Mouse (Mus musculus): Measurements from ENCODE around the gene Tspan5.

The Tspan5 gene

GRCm38 (mm10) chr3:138813139-138813810, 71.3 kb downstream of the Tspan5 start:
- DNase-seq = no peak

- DNase-seq = no peak
These were observed 72.5 kb downstream of the Tspan5 start for GRCm38 (mm10) chr3:138814457-138814856.

GRCm38 (mm10) chr3:138815127-138815837, 73.3 kb downstream of the Tspan5 start:
- DNase-seq = peak; percentile 87

- DNase-seq = no peak
These were observed 75.1 kb downstream of the Tspan5 start for GRCm38 (mm10) chr3:138816888-138817656.

- peak; percentile 74 for DNase-seq
These were observed 77.9 kb downstream of the Tspan5 start for GRCm38 (mm10) chr3:138819862-138820261.

DNA sequence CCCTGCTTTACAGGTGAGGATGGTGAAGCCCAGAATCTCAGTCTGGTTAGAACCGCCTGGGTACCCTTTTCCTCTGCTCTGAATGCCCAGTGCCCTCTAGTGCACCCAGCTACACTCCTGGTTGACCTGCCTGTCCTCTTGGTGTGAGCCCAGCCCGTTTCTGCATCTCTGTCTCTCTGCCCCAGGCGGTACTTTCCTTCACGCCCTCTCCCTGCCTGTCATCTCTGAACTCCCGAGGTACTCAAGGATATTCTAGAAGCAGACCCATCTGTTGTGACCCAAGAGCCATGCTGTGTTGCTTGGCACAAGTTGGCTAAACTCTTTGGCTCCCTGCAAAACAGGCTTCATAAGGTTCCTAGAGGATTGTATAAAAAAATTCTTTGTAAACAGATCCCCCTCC, 78.3 kb downstream of the Tspan5 start:
- peak; percentile 91 for DNase-seq

DNA sequence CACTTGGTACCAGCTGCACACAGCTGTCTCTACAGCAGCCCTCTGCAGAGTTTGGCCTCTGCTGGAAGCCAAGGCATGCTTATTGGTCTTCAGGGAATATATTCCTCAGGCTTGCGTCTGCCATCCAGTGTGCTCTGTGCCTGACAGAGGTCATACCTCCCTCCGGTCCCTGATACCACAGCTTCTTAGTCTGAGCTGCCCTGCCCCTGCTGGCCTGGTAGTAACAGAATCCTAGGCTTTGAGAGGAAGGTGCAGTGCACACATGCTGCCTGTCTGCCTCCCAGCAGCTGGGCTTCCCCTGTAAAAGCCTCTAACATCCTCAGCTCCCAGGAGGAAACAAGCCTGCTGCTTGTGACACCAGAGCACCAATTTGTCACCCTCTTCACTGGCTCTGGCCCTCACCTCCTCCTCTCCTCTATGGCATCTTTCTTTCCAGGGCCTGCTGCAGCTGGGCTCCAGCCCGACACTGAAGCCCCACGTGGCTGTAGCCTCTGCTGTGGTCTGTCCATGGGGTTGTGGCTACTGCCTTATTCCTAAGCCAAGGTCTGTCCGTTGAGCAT, 80.0 kb downstream of the Tspan5 start:
- DNase-seq = no peak

GRCm38 (mm10) chr3:138823857-138824256, 81.9 kb downstream of the Tspan5 start:
- DNase-seq = no peak

GRCm38 (mm10) chr3:138825296-138825695, 83.3 kb downstream of the Tspan5 start:
- peak; percentile 74 for DNase-seq

DNA sequence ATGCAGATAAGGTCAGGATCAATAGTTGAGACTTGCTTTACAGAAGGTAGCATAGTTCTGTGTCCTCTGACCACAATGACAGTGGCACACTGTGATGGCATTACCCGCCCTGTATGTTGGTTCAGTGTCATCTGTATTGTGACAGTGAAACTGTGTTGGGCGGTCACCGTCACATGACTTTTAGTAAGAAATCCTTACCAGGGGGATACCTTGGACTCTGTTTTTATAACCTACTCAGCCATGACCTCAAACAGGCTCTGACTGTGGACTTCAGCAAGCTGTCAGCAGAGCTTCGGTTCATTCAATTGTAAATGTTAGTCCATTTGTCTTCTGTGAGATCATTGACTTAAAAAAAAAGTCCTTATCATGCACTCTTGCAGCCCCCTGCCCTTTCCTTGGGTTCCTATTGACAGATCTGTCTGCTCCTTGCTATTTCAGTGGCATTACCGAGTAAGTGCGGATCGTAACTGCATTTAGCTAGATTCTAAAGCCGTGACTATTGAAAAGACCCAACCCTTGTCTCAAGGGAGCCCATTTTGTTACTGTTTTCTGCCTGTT, 84.3 kb downstream of the Tspan5 start:
- no peak for DNase-seq

GRCm38 (mm10) chr3:138832827-138833517, 91.0 kb downstream of the Tspan5 start:
- DNase-seq = peak; percentile 75

DNA sequence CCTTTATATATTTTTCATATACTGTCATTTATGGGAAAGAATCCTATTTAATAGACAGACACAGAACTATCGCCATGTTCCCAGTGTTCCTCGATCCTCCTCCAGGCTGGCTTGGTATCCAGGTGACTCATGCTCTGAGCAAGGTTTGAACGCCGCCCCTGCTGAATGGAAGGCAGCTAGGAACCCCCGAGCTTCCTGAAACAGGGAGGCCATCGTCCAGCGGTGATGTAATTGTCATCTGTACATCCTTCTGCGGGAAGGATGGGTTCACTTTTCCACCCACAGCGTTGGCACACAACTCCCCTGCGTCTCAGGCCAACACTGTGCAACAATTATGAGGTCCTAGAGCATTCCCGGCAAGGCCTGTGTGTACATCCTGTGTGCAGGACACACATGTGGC, 92.2 kb downstream of the Tspan5 start:
- no peak for DNase-seq

GRCm38 (mm10) chr3:138836937-138837336, 94.9 kb downstream of the Tspan5 start:
- no peak for DNase-seq

DNA sequence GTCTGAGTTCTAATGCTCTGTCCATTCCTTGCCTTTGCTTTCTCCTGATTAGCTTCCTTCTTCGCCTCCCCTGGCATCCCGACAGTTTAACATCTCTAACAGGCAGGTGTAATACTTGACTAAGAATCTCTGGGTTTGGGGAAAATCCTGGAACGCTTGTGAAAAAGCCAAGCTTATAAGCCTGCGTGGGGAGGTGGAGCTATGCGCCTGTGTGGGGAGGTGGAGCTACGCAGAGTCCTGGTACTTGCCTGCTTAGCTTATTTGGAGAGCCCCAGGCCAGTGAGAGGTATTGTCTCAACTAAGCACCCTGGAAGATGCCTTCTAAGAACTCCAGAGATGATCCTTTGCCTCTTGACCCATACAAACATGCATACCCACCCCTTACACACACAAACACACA, 95.7 kb downstream of the Tspan5 start:
- DNase-seq = no peak

DNA sequence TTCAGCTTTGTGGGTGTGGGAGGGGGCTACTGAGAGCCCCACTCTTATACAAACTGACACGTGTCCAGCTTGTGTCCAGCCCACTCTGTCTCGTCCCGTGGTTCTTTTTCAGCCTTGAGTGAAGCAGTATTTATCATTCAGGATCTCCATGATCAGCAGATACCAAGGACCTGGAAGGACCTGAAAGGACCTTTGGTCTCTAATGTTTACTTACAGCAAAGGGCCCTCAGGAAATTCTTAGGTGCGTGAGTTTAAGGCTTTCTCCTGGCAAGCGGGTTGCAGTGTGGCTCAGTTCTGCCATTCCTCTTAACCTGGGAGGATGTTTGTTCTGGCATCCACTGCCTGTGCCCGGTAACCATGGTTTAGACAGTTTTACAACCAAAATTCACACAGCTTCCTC, 97.7 kb downstream of the Tspan5 start:
- DNase-seq = no peak

DNA sequence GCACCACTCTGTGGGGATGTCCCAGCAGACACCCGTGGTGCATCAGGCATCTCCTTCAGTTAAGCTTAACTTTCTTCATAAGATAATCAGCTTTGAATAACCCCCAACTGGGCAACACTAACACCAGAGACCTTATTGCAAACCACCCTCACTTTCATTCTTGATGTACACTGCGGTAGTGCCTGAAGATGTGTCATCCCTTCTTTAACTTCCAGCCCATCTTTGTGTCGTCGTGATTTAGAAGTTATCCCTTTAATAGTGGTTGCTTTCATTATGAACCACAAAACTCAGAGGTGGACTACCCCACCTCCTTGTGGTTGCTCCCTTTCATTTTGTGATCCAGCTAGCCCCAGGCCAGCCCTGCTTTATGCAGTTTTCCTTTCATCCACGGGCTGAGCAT, 99.3 kb downstream of the Tspan5 start:
- no peak for DNase-seq

- DNase-seq = no peak
These were observed 101.2 kb downstream of the Tspan5 start for GRCm38 (mm10) chr3:138843180-138843579.

DNA sequence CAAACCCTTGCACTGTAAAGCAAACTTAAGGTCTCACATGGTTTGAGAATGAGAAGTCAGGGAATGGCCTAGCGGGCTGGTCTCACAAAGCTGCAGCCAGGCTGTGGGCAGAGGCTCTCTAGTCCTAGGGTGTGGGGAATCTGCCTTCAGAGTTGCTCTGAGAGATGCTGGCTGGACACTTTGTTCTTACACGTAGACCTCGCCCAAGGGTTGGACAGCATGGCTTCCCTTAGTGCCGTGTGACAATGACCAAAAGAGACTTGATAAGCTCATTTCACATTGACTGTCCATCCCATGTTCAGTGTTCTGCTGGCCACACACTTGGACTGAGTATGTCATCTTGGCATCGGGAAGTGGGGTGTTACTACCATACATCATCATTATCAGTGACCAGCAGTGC, 101.6 kb downstream of the Tspan5 start:
- no peak for DNase-seq

- DNase-seq = no peak
These were observed 103.8 kb downstream of the Tspan5 start for GRCm38 (mm10) chr3:138845820-138846219.

- DNase-seq = no peak
These were observed 105.8 kb downstream of the Tspan5 start for GRCm38 (mm10) chr3:138847809-138848208.

DNA sequence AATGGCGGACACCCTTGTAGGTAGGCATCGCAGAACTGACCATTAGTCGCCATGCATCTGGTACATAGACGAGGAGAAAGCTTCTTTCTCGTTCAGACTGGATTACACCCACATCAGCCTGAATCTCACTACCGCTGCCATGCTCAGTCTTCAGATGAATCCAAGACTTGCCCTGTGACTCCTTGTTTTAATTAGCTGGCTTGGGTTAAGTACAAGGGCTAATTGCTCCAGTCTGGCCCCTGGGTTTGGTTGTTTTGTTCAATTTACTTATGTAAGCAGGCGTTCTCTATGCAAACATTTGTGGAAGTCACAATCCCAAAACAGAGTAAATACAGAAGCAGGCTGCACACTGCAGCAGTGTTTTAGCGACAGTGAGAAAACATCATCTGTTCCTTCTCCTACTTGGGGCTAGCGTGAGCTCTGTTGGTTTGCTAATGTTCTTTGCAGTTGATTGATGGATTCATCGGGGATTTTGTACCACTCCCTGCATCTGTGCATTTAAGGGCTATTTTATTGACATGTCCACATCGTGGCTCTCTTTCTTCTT, 107.8 kb downstream of the Tspan5 start:
- DNase-seq = no peak

DNA sequence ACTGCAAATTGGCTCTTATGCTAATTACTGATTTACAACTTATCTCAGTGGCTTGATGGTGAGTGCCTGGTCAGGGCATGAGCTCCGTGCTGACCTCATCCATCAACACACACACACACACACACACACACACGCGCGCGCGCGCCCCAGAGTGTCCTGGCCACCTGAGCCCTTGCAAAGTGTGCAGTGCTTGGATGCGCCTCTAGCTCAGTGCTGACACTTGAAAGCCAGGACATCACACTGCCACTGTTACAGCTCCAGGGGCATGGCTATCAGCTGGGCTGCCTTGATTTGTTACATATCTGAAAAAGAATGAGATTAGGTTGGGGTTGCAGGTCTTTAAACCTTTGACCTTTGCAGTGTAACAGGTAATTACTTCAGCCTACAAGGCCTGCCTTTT, 109.9 kb downstream of the Tspan5 start:
- no peak for DNase-seq
